Mouse (Mus musculus): ENCODE results near the gene Gm20696. TPM values are rescaled to one million over a fixed set of nuclear protein-coding genes. Genes with fewer than 3 reads are reported as not detected.

Gene Gm20696
- polyA plus RNA-seq, 1 experiment, result 3.0 TPM

GRCm38 (mm10) chr6:99485217-99485883 lies 181.2 kb downstream of the Gm20696 start:
- H3K4me3 ChIP-seq (ENCODE audit: insufficient read depth, low read length), result peak overlapping the region; percentile 49
- peak overlapping the region; percentile 84 for H3K27ac ChIP-seq (ENCODE audit: insufficient read depth, low read depth, low read length)
- H3K4me1 ChIP-seq (ENCODE audit: control insufficient read depth, insufficient read depth, low read length), result peaks cover 35% of the 10 kb centered on the region
- TF ChIP-seq POLR2A (IDR thresholded peaks at IDR 0.05; ENCODE audit: borderline replicate concordance, low read depth, low read length) (no peak), CTCF (IDR thresholded peaks at IDR 0.05; ENCODE audit: low read depth, low read length) (no peak)

GRCm38 (mm10) chr6:99484884-99485216 lies 181.7 kb downstream of the Gm20696 start:
- peak overlapping the region; percentile 84 for H3K27ac ChIP-seq (ENCODE audit: insufficient read depth, low read depth, low read length)
- peak overlapping the region; percentile 49 for H3K4me3 ChIP-seq (ENCODE audit: insufficient read depth, low read length)
- TF ChIP-seq CTCF (IDR thresholded peaks at IDR 0.05; ENCODE audit: low read depth, low read length) (no peak), POLR2A (IDR thresholded peaks at IDR 0.05; ENCODE audit: borderline replicate concordance, low read depth, low read length) (no peak)
- peaks cover 33% of the 10 kb centered on the region for H3K4me1 ChIP-seq (ENCODE audit: control insufficient read depth, insufficient read depth, low read length)

GRCm38 (mm10) chr6:99484197-99484725 lies 182.3 kb downstream of the Gm20696 start:
- no peak overlapping the region for H3K27ac ChIP-seq (ENCODE audit: insufficient read depth, low read depth, low read length)
- peaks cover 27% of the 10 kb centered on the region for H3K4me1 ChIP-seq (ENCODE audit: control insufficient read depth, insufficient read depth, low read length)
- H3K4me3 ChIP-seq (ENCODE audit: insufficient read depth, low read length), result no peak overlapping the region
- TF ChIP-seq POLR2A (IDR thresholded peaks at IDR 0.05; ENCODE audit: borderline replicate concordance, low read depth, low read length), result no peak
- no peak for TF ChIP-seq CTCF (IDR thresholded peaks at IDR 0.05; ENCODE audit: low read depth, low read length)

- Histone ChIP-seq H3K27ac (ENCODE audit: insufficient read depth, low read depth, low read length) (no peak overlapping the region), H3K4me3 (ENCODE audit: insufficient read depth, low read length) (no peak overlapping the region), H3K4me1 (ENCODE audit: control insufficient read depth, insufficient read depth, low read length) (peaks cover 23% of the 10 kb centered on the region)
- TF ChIP-seq CTCF (IDR thresholded peaks at IDR 0.05; ENCODE audit: low read depth, low read length), result no peak
- TF ChIP-seq POLR2A (IDR thresholded peaks at IDR 0.05; ENCODE audit: borderline replicate concordance, low read depth, low read length), result no peak
Measured at GRCm38 (mm10) chr6:99483556-99483955, 183.0 kb downstream of the Gm20696 start.

DNA sequence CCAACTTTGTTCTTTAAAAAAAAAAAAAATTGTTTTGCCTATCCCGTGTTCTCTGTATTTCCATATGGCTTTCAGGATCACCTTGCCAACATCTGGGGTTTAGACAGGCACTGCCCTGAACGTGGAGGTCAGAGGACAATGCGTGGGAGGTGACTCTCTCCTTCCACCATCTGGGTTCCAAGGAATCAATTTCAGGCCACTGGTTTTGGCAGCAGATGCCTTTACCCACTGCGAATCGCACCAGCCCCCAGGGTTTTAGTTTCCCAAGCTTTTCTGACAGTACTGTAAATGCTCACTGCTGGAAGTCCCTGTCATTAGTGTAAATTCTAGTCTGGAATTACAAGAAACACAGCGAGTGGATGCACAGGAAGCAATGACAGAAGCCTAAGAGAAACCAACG lies 185.0 kb downstream of the Gm20696 start:
- Histone ChIP-seq H3K4me3 (ENCODE audit: insufficient read depth, low read length) (no peak overlapping the region), H3K4me1 (ENCODE audit: control insufficient read depth, insufficient read depth, low read length) (peaks cover 22% of the 10 kb centered on the region), H3K27ac (ENCODE audit: insufficient read depth, low read depth, low read length) (no peak overlapping the region)
- TF ChIP-seq POLR2A (IDR thresholded peaks at IDR 0.05; ENCODE audit: borderline replicate concordance, low read depth, low read length) (no peak), CTCF (IDR thresholded peaks at IDR 0.05; ENCODE audit: low read depth, low read length) (no peak)

DNA sequence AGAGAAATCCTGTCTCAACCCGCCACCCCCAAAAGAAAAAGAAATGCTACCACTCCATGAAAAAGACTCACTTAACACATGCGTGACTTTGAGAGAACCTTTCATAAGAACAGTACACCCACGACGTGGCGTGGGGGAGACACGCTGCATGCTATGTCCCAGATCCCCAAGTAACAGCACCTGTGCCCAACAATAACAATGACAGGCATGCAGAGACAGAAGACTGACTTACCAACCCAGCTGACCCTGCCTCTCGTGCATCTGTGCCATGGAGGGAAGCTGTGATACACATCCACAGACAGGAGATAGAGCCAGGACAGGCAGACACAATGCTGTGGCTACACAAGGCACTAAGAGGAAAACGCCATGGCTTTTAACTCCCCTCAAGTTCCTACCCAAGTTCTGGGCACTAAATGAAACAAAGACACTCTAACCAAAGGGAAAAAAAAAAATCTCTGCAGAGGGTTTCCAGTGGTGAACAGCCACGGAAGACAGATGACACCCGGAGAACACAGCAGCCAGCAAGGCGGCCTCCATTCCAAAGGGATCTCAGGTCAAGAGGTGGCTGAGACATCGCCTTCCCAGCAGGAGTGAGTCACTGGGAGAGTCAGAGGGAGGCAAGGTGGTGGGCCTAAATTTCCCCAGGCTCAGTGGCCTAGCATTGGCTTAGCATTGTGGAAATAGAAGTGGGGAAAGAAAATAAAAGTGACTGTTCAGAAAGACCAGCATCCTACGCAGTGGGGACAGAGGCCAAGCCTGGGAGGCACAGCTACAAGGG lies 187.5 kb downstream of the Gm20696 start:
- Histone ChIP-seq H3K27ac (ENCODE audit: insufficient read depth, low read depth, low read length) (no peak overlapping the region), H3K4me3 (ENCODE audit: insufficient read depth, low read length) (no peak overlapping the region), H3K4me1 (ENCODE audit: control insufficient read depth, insufficient read depth, low read length) (peaks cover 7% of the 10 kb centered on the region)
- TF ChIP-seq POLR2A (IDR thresholded peaks at IDR 0.05; ENCODE audit: borderline replicate concordance, low read depth, low read length) (no peak), CTCF (IDR thresholded peaks at IDR 0.05; ENCODE audit: low read depth, low read length) (no peak)

DNA sequence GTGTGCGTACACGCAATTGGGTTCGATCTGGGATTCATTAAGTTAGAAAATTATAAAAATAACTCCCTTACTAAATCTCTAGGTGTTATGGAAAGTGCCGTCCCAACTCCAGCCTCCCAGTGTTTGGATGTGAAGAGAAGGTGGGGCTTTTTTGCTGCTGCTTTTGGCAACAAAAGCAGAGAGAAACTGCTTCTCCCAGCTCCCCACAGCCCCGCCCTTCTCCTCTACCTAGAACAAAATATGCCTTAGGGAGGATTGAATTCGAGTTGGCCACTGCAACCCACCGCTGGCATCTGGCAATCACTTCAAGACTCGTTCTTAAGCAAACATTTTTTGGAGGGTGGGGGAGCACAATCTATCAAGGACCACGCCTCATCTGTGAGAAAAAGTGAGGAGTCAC lies 191.6 kb downstream of the Gm20696 start:
- Histone ChIP-seq H3K4me1 (ENCODE audit: control insufficient read depth, insufficient read depth, low read length) (peaks cover 12% of the 10 kb centered on the region), H3K4me3 (ENCODE audit: insufficient read depth, low read length) (no peak overlapping the region), H3K27ac (ENCODE audit: insufficient read depth, low read depth, low read length) (no peak overlapping the region)
- TF ChIP-seq POLR2A (IDR thresholded peaks at IDR 0.05; ENCODE audit: borderline replicate concordance, low read depth, low read length) (no peak), CTCF (IDR thresholded peaks at IDR 0.05; ENCODE audit: low read depth, low read length) (no peak)

GRCm38 (mm10) chr6:99470906-99471305 lies 195.7 kb downstream of the Gm20696 start:
- TF ChIP-seq CTCF (IDR thresholded peaks at IDR 0.05; ENCODE audit: low read depth, low read length) (no peak), POLR2A (IDR thresholded peaks at IDR 0.05; ENCODE audit: borderline replicate concordance, low read depth, low read length) (no peak)
- Histone ChIP-seq H3K27ac (ENCODE audit: insufficient read depth, low read depth, low read length) (no peak overlapping the region), H3K4me3 (ENCODE audit: insufficient read depth, low read length) (no peak overlapping the region), H3K4me1 (ENCODE audit: control insufficient read depth, insufficient read depth, low read length) (peaks cover 21% of the 10 kb centered on the region)

DNA sequence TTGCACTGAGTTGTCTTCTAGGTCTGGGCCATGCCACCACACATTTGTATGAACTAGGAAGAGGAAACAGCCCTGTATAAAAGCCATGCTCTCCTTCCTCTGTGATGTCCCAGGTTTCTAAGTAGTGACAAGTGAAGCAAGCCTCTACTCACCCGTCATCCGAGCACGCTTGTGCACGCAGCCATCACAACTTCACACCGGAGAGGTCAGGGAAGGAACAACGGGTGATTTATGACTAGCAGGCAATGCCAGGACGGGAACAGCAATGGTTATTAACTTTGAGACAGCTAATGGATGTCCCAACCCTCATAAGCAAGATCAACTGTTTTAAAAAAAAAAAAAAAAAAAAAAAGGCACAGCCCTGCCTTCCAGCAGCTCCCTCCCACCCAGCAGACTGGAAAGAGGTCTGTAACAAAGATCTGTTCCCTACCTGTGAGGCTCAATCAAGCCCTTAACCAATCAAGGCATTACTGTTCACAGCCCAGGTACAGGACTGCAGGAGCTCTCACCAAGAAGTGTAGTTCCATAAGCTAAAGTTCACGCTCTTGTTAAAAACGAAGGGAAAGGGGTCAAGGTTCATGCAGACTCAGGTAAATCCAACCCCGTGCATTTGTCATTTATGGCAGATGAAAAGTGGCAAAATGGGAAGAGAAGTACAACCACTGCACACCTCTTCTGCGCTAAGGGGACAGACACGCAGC lies 197.3 kb downstream of the Gm20696 start:
- Histone ChIP-seq H3K4me3 (ENCODE audit: insufficient read depth, low read length) (no peak overlapping the region), H3K4me1 (ENCODE audit: control insufficient read depth, insufficient read depth, low read length) (peaks cover 21% of the 10 kb centered on the region), H3K27ac (ENCODE audit: insufficient read depth, low read depth, low read length) (no peak overlapping the region)
- TF ChIP-seq CTCF (IDR thresholded peaks at IDR 0.05; ENCODE audit: low read depth, low read length) (no peak), POLR2A (IDR thresholded peaks at IDR 0.05; ENCODE audit: borderline replicate concordance, low read depth, low read length) (no peak)

Data from bone marrow macrophage, adult 2 months (primary cell).